Mouse (Mus musculus): ENCODE measurements at regions not wholly inside any gene's neighbourhood (a gene's known extent, or its start where the extent isn't known, plus 50 kb on each side); places are given as distances from the start of the nearest gene placed in this dataset.
"Not testable (repeated sequence)": the region's sequence is repeated elsewhere in the genome, so short reads cannot be mapped to it uniquely, and the experiment has no call there.

DNA sequence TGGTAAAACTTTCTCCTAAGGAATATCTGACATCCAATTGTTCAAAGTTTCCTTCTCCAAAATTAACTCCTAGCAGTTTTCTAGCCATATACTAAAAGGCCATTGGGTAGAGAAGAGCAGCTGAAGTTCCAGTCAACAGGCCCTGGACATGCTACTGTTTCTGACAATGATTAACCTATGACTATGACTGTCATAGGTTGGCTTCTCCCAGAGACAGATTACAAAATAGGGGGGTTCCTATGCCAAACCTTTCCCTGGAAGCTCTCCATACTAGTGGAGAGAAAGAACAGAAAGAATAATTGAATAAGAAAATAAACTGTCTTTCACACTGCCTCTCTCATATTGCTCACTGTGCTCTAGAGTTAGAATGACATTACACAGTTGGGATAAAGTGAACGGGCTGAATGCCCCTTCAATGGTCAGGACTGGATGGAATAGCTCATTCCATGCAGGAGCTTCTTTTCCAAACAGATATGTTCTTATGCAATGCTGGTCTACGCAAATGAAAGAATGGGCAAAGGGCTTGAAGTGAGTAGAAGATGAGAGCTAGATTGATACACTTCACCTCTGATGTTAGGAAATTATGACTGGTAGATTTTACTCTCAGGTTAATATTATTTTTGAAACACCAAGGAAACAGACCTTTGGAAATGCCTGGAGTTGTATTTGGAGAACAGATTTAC lies 3516.8 kb downstream of the 9330182O14Rik start:
- no peak overlapping the region for H3K9ac ChIP-seq (ENCODE audit: low read depth, low read length)
- no peaks in the 10 kb centered on the region for H3K4me1 ChIP-seq (replicated peaks; ENCODE audit: control insufficient read depth, insufficient read depth, low read length)
- no peak overlapping the region for H3K27ac ChIP-seq (ENCODE audit: low read depth, low read length)
- H3K4me2 ChIP-seq, result no peak overlapping the region
- DNase-seq (ENCODE audit: low spot score), result no peak
- no peak for ATAC-seq (replicated peaks; ENCODE audit: low FRiP score)
- H3K36me3 ChIP-seq (ENCODE audit: control insufficient read depth, insufficient read depth, low read length), result no peaks in the 10 kb centered on the region
- H3K4me3 ChIP-seq (ENCODE audit: low read depth, low read length), result no peak overlapping the region
- no peaks in the 10 kb centered on the region for H3K27me3 ChIP-seq (replicated peaks; ENCODE audit: control insufficient read depth, insufficient read depth, low read length)
- 79% methylated on average over 2 of the region's 2 CpGs for WGBS
- H3K9me3 ChIP-seq (ENCODE audit: control insufficient read depth, low read length), result no peaks in the 10 kb centered on the region

GRCm38 (mm10) chr15:43663648-43664047 lies 3529.5 kb downstream of the 9330182O14Rik start:
- Histone ChIP-seq H3K36me3 (ENCODE audit: control insufficient read depth, insufficient read depth, low read length) (no peaks in the 10 kb centered on the region), H3K4me1 (replicated peaks; ENCODE audit: control insufficient read depth, insufficient read depth, low read length) (no peaks in the 10 kb centered on the region), H3K4me3 (ENCODE audit: low read depth, low read length) (no peak overlapping the region), H3K27me3 (replicated peaks; ENCODE audit: control insufficient read depth, insufficient read depth, low read length) (no peaks in the 10 kb centered on the region), H3K27ac (ENCODE audit: low read depth, low read length) (no peak overlapping the region), H3K9me3 (ENCODE audit: control insufficient read depth, low read length) (no peaks in the 10 kb centered on the region), H3K4me2 (no peak overlapping the region), H3K9ac (ENCODE audit: low read depth, low read length) (no peak overlapping the region)
- ATAC-seq (replicated peaks; ENCODE audit: low FRiP score) (no peak), DNase-seq (ENCODE audit: low spot score) (no peak)
- 47% methylated on average over 1 of the region's 1 CpGs for WGBS

GRCm38 (mm10) chr15:43678844-43679243 lies 3544.7 kb downstream of the 9330182O14Rik start:
- no peaks in the 10 kb centered on the region for H3K27me3 ChIP-seq (replicated peaks; ENCODE audit: control insufficient read depth, insufficient read depth, low read length)
- H3K9ac ChIP-seq (ENCODE audit: low read depth, low read length), result no peak overlapping the region
- H3K4me1 ChIP-seq (replicated peaks; ENCODE audit: control insufficient read depth, insufficient read depth, low read length), result no peaks in the 10 kb centered on the region
- no peak overlapping the region for H3K27ac ChIP-seq (ENCODE audit: low read depth, low read length)
- no peak overlapping the region for H3K4me2 ChIP-seq
- WGBS, result 34% methylated on average over 1 of the region's 1 CpGs
- H3K4me3 ChIP-seq (ENCODE audit: low read depth, low read length), result no peak overlapping the region
- no peaks in the 10 kb centered on the region for H3K9me3 ChIP-seq (ENCODE audit: control insufficient read depth, low read length)
- H3K36me3 ChIP-seq (ENCODE audit: control insufficient read depth, insufficient read depth, low read length), result no peaks in the 10 kb centered on the region
- DNase-seq (ENCODE audit: low spot score), result no peak
- no peak; the same call in 1 of the 2 replicates for ATAC-seq (replicated peaks; ENCODE audit: low FRiP score)

DNA sequence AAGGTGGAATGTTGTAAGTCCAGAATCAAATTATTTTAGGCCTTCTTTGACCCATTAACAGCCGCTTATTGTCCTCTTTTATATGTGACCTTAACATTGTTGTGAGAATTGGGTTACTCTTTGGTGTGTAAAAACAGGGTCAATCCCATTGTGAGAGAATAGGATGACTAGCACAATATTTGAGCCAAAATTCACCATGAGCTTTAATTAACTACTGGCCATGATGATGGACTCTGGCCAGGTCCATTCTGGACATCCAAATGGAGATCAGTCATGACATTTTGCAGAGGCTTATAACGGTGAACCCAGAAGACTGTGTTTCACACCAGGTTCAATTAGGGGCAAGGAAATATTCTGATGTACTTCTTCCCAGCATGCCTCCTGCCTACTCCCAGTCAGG lies 3548.0 kb downstream of the 9330182O14Rik start:
- Histone ChIP-seq H3K9ac (ENCODE audit: low read depth, low read length) (no peak overlapping the region), H3K4me1 (replicated peaks; ENCODE audit: control insufficient read depth, insufficient read depth, low read length) (no peaks in the 10 kb centered on the region), H3K27me3 (replicated peaks; ENCODE audit: control insufficient read depth, insufficient read depth, low read length) (no peaks in the 10 kb centered on the region), H3K36me3 (ENCODE audit: control insufficient read depth, insufficient read depth, low read length) (no peaks in the 10 kb centered on the region), H3K9me3 (ENCODE audit: control insufficient read depth, low read length) (no peaks in the 10 kb centered on the region), H3K4me2 (no peak overlapping the region), H3K4me3 (ENCODE audit: low read depth, low read length) (no peak overlapping the region), H3K27ac (ENCODE audit: low read depth, low read length) (no peak overlapping the region)
- no peak for DNase-seq (ENCODE audit: low spot score)
- no peak for ATAC-seq (replicated peaks; ENCODE audit: low FRiP score)
- WGBS, result 83% methylated on average over 2 of the region's 2 CpGs

GRCm38 (mm10) chr15:43691998-43692397 lies 3557.8 kb downstream of the 9330182O14Rik start:
- not testable (repeated sequence) for H3K27ac ChIP-seq (ENCODE audit: low read depth, low read length); H3K4me1 ChIP-seq (replicated peaks; ENCODE audit: control insufficient read depth, insufficient read depth, low read length); H3K4me3 ChIP-seq (ENCODE audit: low read depth, low read length); ATAC-seq (replicated peaks; ENCODE audit: low FRiP score); H3K36me3 ChIP-seq (ENCODE audit: control insufficient read depth, insufficient read depth, low read length); H3K9me3 ChIP-seq (ENCODE audit: control insufficient read depth, low read length); H3K4me2 ChIP-seq; H3K27me3 ChIP-seq (replicated peaks; ENCODE audit: control insufficient read depth, insufficient read depth, low read length); DNase-seq (ENCODE audit: low spot score); H3K9ac ChIP-seq (ENCODE audit: low read depth, low read length)

DNA sequence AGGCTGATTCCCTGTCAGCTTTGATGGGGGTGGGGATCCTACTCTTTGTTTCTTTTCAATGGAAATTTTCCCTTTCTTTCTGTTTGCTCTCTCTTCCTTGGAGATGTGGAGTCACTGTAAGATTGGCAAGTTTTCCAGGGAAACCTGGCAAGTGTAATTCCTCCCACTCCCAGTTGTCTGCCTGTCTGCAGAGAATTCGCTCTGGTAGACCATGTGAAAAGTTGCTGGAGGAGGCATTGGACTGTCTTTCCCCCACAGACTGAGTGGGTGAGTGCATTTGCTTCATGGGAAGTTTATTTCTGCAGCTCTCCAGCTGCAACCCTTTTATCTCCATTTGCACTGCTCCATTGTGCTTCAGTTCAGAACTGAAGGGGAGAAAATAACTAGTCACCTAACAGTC lies 3561.3 kb downstream of the 9330182O14Rik start:
- no peaks in the 10 kb centered on the region for H3K36me3 ChIP-seq (ENCODE audit: control insufficient read depth, insufficient read depth, low read length)
- no peaks in the 10 kb centered on the region for H3K27me3 ChIP-seq (replicated peaks; ENCODE audit: control insufficient read depth, insufficient read depth, low read length)
- no peak overlapping the region for H3K9ac ChIP-seq (ENCODE audit: low read depth, low read length)
- H3K4me2 ChIP-seq, result no peak overlapping the region
- WGBS, result 69% methylated on average over 1 of the region's 1 CpGs
- no peak overlapping the region for H3K4me3 ChIP-seq (ENCODE audit: low read depth, low read length)
- DNase-seq (ENCODE audit: low spot score), result no peak
- no peak for ATAC-seq (replicated peaks; ENCODE audit: low FRiP score)
- H3K4me1 ChIP-seq (replicated peaks; ENCODE audit: control insufficient read depth, insufficient read depth, low read length), result no peaks in the 10 kb centered on the region
- H3K9me3 ChIP-seq (ENCODE audit: control insufficient read depth, low read length), result no peaks in the 10 kb centered on the region
- no peak overlapping the region for H3K27ac ChIP-seq (ENCODE audit: low read depth, low read length)

GRCm38 (mm10) chr15:43717035-43717434 lies 3582.9 kb downstream of the 9330182O14Rik start:
- Histone ChIP-seq H3K4me3 (ENCODE audit: low read depth, low read length) (no peak overlapping the region), H3K9me3 (ENCODE audit: control insufficient read depth, low read length) (no peaks in the 10 kb centered on the region), H3K36me3 (ENCODE audit: control insufficient read depth, insufficient read depth, low read length) (no peaks in the 10 kb centered on the region), H3K4me2 (no peak overlapping the region), H3K4me1 (replicated peaks; ENCODE audit: control insufficient read depth, insufficient read depth, low read length) (no peaks in the 10 kb centered on the region), H3K27me3 (replicated peaks; ENCODE audit: control insufficient read depth, insufficient read depth, low read length) (no peaks in the 10 kb centered on the region), H3K27ac (ENCODE audit: low read depth, low read length) (no peak overlapping the region), H3K9ac (ENCODE audit: low read depth, low read length) (no peak overlapping the region)
- DNase-seq (ENCODE audit: low spot score) (no peak), ATAC-seq (replicated peaks; ENCODE audit: low FRiP score) (no peak)
- WGBS, result 85% methylated on average over 1 of the region's 1 CpGs

- H3K27me3 ChIP-seq (replicated peaks; ENCODE audit: control insufficient read depth, insufficient read depth, low read length), result no peaks in the 10 kb centered on the region
Measured at GRCm38 (mm10) chr15:43717559-43717958, 3583.4 kb downstream of the 9330182O14Rik start.

DNA sequence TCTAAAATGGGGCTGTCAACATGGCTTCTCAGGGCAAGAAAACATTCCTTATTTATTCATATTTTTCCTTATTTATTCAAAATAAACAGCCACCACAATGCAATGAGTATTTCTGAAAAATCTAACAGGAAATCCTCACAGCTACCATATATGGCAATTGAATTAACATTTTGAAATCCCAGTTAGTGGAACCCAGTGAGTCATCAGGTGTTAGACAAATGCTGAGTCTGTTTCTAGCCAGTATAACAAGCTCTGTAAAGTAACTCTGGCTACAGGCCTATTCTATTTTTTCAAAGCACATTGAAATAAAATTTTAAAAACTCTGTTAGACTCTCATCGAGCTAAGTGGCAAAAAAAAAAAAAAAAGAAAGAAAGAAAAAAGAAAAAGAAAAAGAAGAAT lies 3586.8 kb downstream of the 9330182O14Rik start:
- Histone ChIP-seq H3K9me3 (ENCODE audit: control insufficient read depth, low read length) (no peaks in the 10 kb centered on the region), H3K4me3 (ENCODE audit: low read depth, low read length) (no peak overlapping the region), H3K27ac (ENCODE audit: low read depth, low read length) (no peak overlapping the region), H3K9ac (ENCODE audit: low read depth, low read length) (no peak overlapping the region), H3K4me1 (replicated peaks; ENCODE audit: control insufficient read depth, insufficient read depth, low read length) (no peaks in the 10 kb centered on the region), H3K36me3 (ENCODE audit: control insufficient read depth, insufficient read depth, low read length) (no peaks in the 10 kb centered on the region), H3K4me2 (no peak overlapping the region), H3K27me3 (replicated peaks; ENCODE audit: control insufficient read depth, insufficient read depth, low read length) (no peaks in the 10 kb centered on the region)
- WGBS, result 62% methylated on average over 1 of the region's 1 CpGs
- no peak for ATAC-seq (replicated peaks; ENCODE audit: low FRiP score)
- no peak for DNase-seq (ENCODE audit: low spot score)

More at GRCm38 (mm10) chr15:43717559-43717958, 3583.4 kb downstream of the 9330182O14Rik start:
- DNase-seq (ENCODE audit: low spot score), result no peak
- Histone ChIP-seq H3K4me3 (ENCODE audit: low read depth, low read length) (no peak overlapping the region), H3K27ac (ENCODE audit: low read depth, low read length) (no peak overlapping the region), H3K9ac (ENCODE audit: low read depth, low read length) (no peak overlapping the region), H3K36me3 (ENCODE audit: control insufficient read depth, insufficient read depth, low read length) (no peaks in the 10 kb centered on the region), H3K4me2 (no peak overlapping the region), H3K4me1 (replicated peaks; ENCODE audit: control insufficient read depth, insufficient read depth, low read length) (no peaks in the 10 kb centered on the region), H3K9me3 (ENCODE audit: control insufficient read depth, low read length) (no peaks in the 10 kb centered on the region)
- ATAC-seq (replicated peaks; ENCODE audit: low FRiP score), result no peak
- WGBS, result 87% methylated on average over 1 of the region's 1 CpGs
